Mouse (Mus musculus) cerebellum, adult (tissue): ENCODE results near the gene Gm5346.
"Not testable (repeated sequence)": the region's sequence is repeated elsewhere in the genome, so short reads cannot be mapped to it uniquely, and the experiment has no call there.

ENCODE experiments used
- ATAC-seq: cut with Nextera tagmentation; 2 replicates; pipeline ENCODE4 v1.9.2; 2017; ENCODE audit warnings: mild to moderate bottlenecking, moderate library complexity, mixed read lengths; ENCODE audit not compliant: insufficient number of reproducible peaks, low FRiP score, low TSS enrichment

Gene Gm5346

DNA sequence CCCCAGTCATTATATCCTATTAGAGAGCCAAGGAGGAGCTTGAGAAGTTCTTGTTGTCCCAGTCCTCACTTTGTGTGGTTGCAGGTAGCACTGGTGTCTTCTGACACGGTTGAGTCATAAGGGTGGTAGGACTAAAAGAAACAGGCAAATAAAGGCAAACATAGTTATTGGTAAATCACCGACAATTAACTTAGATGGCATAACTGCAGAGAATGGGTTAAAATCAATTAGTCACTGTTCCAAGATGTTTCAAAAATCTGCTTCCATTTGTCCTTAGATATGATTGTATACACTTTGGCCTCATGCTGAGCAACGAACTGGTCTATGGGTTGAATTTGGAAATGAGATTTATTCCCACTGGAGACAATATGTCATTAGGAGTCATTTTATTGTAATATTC is at the start of gene Gm5346:
Gene Gm5346, minus strand, starts transcription at position 101 of the 400 bp plus-strand sequence.
- ATAC-seq: no peak

DNA sequence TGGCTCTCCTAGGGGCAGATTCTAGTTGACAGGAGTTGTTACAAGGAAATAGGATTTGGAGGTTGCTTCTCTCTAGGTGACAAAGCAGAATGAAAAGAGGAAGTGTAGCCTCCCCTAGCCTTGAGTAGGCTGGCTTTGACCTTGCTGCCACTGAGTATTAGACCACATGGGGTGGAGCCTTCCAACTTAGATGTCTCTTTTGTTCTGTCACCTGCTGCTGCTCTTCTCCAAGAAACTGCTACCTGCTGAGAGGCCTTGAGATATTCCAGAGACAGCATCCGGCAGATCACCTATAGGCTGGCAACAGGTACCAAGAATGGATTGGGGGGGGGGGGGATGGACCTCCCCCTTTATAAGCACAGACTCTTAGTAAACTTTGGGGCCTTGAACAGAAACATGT is 11.0 kb downstream of the Gm5346 start:
- no peak for ATAC-seq

DNA sequence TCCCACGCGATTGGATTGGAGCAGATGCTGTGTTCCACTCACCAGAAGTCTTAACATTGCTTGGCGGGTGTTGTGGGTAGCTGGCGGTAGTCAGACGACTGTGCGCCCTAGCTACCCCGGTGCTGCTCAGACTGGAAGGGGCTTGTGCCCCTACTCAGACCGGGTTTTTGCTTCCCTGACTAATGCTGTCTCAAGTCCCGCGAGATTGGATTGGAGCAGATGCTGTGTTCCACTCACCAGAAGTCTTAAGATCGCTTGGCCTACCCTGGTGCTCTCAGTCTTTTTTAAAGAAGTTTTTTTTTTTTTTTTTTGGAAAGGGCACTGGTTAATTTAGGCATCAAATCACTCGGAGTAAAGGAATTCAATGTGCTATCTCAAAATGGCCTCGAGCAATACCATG is 23.4 kb downstream of the Gm5346 start:
- not testable (repeated sequence) for ATAC-seq

DNA sequence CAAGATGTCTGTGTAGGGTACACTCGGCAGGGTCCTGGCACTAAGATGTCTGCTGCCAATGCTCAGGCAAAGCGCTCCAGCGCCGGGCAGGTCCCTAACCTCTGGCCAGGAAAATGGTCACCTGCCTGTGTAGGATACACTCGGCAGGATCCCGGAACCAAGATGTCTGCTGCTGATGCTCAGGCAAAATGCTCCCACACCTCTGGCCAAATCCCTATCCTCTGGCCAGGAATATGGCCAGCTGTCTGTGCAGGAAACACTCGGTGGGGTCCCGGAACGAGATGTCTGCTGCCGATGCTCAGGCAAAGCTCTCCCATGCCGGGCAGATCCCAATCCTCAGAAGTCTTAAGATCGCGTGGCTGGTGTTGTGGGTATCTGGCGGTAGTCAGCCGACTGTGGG is 23.9 kb downstream of the Gm5346 start:
- ATAC-seq: not testable (repeated sequence)

DNA sequence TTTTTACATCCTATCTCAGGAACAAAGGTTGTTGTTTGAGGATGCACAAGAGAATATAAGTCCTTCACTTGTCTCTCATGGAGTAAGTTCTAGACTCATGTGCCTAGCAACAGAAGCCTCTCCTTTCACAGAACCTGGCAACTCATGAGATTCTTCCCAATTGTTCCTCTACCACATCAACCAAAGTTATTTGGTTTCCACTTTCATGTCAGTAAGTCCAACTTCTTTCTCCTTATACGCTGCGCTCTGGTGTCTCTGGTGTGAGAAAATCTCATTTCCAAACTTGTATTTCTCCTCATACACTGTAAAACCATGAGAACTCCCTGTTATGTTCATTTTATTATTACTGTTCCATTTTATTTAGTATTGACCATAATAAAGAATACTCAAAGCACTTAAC is 50.5 kb downstream of the Gm5346 start, which contains the start of gene Adam26a:
Gene Adam26a, minus strand, starts transcription at position 101 of the 400 bp plus-strand sequence.
- ATAC-seq: not testable (repeated sequence)
